Mouse (Mus musculus): ENCODE data around the gene Hmx3.

The Hmx3 gene

DNA sequence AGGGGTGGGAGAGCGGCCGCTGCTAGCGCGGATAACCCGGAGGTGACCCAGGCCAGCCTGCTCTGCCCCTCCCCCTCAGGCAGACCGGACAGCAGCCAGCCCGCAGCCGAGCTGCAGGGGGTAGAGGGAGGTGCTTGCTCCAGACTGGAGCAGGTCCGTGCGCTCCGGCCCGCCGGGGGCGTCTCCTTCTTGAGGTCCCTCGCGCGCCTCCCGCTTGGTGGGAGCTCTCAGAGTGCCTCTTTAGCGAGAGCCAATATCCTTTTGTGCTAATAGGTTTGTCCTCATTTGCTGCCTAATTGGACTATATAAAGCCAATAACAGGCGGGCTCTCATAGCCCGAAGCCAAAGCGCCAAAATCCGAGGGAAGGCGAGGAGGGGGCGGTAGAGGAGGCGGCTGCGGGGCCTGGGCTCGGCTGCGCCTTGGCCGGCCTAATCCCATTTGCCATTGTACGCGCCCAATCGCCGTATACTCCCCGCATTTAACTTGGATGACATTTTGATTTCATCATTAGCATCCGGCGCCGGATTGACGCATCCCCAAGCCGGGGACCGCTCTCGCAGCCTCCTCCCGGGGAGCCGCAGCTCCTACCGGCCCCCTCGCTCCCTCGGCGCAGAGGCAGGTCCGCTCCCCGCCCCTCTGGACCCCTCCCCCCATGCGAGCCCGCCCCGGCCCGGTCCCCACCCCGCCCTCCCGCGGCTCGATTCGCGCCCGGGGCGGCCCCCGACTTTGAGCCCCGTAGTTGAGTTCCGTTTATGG, at the start of gene Hmx3:
Gene Hmx3 (plus strand): TSS at position 753 of the 757 bp plus-strand sequence.
- DNase-seq (ENCODE audit: low spot score) = no peak

DNA sequence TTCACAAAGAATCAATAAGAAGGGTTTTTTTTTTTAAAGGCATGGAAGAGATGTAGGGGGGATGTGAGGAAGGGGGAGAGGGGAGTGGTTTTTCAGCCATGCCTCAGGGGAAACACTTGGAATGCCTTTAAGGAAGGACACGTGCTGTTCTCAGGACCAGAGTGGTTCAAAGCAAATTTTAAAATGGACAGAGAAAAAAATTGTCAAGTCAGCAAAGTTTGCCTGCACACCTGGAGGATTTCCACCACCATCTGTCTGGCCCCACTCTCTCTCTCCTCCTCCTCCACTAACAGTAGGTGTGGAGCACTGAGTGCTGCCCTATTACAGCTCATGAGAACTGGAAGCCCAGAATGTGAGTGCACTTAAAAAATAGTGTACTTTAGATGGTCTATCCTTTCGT, 38.9 kb upstream of the Hmx3 start:
- DNase-seq (ENCODE audit: low spot score) = no peak

DNA sequence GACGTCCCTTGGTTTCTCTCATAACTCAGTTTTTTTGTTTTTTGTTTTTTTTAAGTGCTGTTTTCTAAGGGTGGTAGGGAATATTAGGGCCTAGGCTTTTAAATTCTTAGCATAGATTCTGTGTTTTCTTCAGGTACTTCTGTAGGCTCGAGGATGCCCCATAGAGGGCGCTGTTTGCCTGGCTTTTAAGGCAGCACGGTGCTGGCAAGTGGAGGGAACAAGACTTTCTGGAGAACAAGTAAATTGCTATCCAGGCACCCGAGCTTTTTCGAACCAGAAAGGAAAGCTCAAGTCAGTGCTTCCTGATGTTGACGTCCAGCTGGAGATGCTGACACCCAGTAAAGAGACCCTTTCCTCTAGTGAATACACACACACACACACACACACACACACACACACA, 2.7 kb upstream of the Hmx3 start:
- DNase-seq (ENCODE audit: low spot score) = peak; percentile 56

DNA sequence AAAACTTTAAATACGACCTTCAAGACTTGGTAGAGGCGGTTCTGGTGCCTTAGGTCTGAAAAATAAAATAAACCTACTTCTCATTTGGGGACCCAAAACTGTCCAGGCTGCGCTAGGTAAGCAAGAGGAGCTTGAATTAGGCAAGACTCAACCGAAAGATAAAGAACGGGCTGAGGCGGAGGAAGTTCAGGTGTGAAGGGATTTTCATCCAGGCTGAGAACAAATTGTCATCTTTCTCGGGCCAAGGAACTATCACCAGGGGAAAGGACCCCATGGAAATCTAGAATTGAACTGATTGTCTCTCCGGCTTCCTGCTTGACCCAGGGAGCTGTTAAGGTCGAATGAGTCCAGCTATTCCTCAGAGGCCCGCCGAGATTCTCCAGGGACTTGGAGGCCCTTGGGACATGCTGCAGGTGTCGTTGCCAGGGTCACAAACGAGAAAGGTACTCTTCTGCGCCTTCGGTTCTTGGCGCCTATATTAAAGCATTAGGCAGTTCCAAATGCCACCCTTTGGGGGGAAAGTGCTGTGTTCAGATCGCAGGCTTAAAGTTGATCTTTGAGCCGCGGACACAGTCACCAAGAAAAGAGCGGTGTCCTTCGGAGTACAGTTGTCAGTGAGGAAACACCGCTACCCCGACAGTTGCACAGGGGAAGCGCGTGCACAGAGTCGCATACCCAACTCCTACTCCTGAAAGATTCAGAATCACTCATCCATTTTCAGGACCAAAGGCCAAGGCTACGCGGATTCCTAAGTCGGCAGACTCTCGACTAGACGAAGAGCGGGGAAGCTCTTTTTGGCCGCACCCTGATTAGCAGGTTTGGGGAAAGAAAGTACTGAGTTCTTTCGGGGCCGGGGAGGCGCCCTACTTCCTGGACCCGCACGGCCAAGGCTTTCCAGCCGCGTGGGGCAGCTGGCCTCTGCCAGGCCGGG, 1.2 kb upstream of the Hmx3 start:
- no peak for DNase-seq (ENCODE audit: low spot score)

DNA sequence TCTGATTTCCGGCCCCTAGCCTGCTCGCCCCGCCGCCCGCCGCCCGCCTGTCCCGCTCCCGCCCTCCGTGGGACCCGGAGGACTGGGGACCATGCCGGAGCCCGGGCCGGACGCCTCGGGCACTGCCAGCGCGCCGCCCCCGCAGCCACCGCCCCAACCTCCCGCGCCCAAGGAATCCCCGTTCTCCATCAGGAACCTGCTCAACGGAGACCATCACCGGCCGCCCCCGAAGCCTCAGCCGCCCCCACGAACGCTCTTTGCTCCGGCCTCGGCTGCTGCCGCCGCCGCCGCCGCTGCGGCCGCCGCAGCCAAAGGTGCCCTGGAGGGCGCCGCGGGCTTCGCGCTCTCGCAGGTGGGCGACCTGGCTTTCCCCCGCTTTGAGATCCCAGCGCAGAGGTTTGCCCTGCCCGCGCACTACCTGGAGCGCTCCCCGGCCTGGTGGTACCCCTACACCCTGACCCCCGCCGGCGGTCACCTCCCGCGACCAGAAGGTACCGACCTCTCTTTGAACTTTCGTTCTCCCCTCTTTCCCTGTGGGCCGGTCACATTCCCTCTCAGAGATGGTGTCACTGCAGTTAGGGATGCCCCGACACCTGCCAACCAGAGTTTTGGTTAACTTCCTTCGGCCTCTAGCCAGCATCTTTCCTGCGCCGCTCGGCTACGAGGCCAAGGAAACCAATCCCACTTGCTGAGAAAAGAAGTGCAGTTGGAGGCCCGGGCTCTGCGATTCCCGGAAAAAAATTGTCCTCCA, 380 bp downstream of the Hmx3 start:
- DNase-seq (ENCODE audit: low spot score) = no peak

DNA sequence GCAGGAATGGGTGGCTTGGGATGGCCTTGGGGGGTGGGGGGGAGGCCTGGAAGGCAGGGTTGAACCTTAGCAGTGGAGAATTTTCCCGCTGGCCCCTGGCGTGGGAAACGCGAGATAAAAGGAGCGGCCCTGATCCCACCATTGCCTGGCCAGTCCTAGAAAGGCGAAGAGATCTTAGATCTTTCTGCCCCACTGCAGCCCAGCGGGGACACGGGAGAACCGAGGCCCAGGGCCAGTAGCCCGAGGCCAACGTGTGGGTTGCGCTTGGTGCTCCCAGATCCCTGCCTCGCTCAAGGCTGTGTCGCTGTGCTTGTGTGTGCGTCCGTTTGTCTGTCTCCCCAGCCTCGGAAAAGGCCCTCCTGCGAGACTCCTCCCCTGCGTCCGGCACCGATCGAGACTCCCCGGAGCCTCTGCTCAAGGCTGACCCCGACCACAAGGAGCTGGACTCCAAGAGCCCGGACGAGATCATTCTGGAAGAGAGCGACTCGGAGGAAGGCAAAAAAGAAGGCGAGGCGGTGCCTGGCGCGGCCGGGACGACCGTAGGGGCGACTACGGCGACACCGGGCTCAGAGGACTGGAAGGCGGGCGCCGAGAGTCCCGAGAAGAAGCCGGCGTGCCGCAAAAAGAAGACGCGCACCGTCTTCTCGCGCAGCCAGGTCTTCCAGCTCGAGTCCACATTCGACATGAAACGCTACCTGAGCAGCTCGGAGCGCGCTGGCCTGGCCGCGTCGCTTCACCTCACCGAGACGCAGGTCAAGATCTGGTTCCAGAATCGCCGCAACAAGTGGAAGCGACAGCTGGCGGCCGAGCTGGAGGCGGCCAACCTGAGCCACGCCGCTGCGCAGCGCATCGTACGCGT, 1.2 kb downstream of the Hmx3 start:
- no peak for DNase-seq (ENCODE audit: low spot score)

DNA sequence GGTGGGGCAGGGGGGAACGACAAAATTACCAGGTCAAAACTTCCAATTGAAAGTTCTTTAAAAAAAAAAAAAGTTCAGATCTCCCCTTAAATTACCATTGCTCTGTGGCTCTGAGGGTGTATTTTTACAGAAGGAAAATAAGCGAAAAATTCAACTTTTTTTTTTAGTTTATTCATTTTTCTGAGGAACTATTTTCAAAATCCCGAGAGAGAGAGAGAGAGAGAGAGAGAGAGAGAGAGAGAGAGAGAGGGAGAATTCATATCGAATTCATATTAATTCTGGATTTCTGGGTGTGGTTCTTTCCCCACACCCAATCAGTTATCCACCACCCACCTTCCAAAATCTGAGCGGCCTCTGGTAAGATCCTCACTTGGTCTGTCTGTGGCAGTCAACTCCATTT, 2.2 kb downstream of the Hmx3 start:
- no peak for DNase-seq (ENCODE audit: low spot score)

DNA sequence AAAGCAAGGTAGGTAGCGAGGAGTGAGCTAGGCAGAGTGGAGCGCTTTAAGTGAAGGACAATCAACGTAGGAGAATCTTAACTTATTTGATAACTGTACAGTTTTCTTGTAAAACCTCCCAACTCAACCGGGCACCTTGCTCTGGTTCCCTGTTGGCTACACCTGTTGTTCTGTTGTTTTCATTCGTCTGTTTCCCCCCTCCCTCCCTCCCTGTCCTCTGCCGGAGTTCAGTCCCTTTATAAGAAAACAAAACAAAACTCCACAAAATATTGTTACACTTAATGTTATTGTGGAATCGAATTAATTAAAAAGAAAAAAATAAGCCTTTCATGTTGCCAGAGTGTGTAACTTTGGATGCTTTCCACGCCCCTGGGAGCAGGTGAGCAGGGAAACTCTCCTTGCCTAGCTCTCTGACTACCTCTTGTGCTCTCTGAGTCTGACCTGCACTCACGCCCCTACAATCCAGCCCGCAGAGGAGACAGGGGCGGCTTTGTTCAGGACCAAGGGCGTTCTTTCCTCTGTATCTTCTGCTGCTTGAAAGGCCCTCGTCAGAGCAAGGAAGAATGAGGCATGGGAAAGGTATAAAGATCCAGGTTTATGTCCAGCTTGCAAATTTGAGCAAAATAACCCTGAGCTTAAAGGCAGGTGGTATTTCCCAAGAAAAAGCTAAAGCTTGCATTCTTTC, 3.2 kb downstream of the Hmx3 start:
- DNase-seq (ENCODE audit: low spot score) = no peak

DNA sequence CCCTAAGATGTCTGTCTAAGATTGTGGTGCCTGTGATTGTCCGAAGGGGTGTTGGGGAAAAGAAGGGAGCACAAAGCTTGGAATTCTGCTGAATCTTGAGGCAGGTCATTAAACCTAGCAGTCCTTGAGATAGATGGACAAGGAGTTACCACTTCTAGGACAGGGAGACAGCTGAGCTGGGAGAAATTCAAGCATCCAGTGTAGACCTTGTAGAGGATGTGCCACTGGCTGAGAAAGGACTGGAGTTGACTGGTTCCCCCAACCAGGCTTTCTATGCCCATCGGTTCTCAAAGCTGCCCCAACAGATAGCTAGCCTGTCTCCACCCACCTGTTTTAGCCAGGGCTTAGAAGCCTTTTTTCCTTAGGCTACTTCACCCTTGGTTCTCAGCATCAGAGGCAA, 3.8 kb downstream of the Hmx3 start:
- no peak for DNase-seq (ENCODE audit: low spot score)

DNA sequence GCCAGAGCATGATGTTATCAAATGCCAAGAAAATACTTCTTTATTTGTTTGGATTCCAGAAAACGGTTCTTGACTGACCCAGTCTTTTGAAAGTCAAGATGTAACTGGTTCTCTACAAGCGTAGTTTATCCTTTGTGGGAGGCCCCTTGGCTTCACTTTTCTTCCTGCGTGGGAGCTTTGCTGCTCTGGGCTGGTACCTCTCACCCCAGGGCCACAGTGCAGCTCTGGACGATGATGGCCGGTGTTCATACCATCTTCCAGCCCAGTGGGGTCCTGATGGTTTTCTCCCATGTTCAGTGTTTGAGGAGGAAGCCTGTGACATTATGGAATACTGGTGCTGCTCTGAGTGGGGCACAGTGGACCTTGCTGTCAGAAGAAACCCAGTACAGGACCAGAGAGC, 4.8 kb downstream of the Hmx3 start:
- DNase-seq (ENCODE audit: low spot score) = no peak

DNA sequence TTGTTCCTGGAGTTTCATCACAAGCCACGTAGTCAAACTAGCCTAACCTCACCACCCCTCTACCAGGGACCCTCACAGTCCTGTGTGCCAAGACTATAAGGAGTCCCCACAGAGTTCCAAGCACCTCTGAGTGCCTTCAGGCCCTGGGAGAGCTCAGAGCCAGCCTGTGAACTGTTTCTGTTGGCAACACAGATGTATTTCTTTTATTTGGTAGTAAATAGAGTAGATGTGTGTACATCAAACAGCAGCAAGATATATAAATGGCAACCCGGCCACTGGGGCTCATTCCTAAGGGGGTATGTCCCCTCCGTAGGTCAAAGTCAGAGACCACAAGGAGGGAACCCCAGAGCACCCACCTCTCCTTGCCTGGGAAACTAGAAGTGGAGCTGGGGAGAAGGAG, 5.8 kb downstream of the Hmx3 start, which contains the start of gene Hmx2:
Gene Hmx2 (plus strand): TSS at position 301 of the 400 bp plus-strand sequence.
- DNase-seq (ENCODE audit: low spot score) = no peak

DNA sequence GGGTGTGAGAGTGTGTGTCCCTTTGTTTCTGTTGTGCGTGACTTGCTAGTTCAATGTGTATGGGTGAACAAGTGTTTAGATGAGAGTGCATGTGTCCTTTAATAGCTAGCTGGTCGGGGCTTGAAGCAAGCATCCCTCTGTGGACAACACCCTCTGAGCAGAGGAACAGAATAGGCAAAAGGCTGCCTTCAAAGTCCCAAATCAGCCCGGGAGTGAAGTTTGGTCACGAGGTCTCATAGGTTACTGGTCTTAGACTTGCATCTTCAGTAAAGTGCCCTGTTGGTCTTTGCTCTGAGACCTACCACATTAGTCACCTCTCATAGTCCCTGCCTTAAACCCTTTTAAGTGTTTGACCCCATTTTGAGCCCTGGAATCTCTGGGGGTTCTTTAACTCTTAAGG, 8.8 kb downstream of the Hmx3 start:
- no peak for DNase-seq (ENCODE audit: low spot score)

DNA sequence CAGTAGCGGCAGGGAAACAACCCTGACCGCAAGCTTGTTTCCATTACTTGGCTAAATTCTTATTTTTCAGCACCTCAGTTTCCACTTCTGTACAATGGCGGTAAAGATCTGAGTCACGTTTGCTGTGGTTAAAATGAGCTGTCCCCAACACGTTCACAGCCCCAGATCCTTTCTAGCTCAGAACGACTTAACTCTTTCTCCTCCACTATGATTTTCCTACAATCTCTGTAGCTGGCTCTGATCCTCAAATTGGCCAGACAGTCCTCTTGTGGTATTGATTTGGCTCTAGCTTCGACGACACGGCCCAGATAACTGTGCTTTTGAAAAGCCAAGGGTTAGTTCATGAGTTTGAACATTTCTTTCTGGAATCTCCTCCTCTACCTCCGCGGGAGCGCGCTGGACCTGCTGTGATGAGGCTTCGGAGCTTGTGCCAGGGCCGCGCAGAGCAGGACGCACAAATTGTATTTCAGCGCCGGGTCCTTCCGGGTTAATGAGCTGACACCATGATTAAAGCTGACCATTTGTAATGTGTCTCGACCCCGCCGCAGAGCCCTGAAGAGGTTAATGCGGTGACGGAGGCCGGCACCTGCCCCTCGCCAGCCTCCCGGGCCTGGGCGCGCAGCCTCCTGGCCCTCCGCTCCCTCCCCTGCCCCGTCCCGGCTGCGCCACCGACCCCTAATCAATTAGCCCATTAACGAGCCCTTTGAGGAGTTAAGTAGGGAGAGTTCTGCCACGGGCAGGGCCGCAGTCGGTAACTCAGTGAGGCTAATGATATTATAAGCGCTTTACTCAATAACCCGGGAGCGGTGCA, 9.5 kb downstream of the Hmx3 start:
- DNase-seq (ENCODE audit: low spot score) = no peak

DNA sequence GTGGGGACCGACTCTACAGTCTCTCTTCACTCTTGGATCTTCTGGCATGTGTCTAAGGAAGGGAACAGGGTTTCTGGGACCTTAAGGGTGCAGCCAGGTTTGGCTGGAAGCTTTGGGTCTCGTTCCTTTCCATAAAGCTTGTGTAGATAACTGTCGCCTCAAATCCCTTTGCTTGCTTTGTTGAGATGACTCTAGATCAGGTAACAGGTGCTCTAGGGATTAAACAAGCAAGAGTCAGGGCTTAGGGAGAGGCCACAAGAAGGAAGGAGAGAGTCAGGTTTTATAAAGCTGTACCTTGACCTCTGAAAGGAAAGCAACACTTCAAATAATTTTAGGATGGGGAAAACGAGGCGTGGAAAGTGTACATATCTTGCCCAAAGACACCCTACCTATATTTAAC, 10.1 kb downstream of the Hmx3 start:
- no peak for DNase-seq (ENCODE audit: low spot score)

DNA sequence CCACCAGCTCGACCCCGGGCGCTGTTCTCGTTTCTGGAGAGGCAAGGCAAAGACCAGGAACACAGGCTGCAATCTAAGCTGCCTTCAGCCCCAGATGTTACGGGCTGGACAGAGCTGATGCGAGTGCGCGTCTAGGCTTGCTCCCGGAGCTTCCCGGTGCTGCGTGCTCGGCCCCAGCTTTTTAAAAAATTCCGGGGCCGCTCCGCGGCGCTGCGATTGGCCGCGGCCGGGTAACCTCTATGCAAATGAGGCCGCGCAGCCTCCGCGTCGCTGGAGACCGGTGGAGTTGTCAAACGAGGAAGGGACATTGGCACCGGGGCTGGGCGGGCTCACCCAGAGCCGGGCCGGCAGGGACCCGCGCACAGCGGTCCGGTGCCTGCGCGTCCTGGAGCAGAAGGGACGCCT, 11.1 kb downstream of the Hmx3 start:
- no peak for DNase-seq (ENCODE audit: low spot score)

DNA sequence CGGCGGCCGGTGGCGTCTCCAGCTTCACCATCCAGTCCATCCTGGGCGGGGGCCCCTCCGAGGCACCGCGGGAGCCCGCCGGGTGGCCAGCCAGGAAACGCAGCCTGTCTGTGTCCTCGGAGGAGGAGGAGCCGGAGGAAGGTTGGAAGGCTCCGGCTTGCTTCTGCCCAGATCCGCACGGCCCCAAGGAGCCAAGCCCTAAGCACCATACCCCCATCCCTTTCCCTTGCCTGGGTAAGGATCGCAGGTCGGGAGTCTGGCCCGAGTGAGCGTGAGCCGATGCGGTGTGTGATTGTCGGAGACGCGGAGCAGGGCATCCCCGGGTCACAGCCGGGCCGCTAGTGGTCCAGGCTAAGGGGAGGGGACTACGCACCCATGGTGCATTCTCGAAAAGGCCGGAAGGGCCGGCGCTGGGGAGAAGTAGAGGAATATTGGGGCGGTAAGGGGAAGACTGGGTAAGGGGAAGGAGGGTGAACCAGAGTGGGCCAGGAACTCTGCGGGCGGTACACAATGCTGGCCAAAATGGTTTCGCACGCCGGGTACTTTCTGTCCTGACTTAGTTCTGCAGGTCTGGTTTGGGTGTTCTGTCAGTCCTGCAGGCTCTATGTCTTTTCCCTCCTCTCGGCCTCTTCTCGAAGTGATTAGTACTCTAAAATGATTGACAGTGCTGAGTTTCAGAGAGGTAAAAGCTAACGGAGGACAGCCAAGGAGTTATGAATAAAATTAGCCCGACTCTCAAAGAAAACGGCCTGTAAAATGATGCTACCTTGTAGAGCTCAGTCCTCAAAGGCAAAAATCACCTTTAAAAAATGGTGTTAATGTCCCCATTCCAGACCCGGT, 11.9 kb downstream of the Hmx3 start:
- DNase-seq (ENCODE audit: low spot score) = no peak

DNA sequence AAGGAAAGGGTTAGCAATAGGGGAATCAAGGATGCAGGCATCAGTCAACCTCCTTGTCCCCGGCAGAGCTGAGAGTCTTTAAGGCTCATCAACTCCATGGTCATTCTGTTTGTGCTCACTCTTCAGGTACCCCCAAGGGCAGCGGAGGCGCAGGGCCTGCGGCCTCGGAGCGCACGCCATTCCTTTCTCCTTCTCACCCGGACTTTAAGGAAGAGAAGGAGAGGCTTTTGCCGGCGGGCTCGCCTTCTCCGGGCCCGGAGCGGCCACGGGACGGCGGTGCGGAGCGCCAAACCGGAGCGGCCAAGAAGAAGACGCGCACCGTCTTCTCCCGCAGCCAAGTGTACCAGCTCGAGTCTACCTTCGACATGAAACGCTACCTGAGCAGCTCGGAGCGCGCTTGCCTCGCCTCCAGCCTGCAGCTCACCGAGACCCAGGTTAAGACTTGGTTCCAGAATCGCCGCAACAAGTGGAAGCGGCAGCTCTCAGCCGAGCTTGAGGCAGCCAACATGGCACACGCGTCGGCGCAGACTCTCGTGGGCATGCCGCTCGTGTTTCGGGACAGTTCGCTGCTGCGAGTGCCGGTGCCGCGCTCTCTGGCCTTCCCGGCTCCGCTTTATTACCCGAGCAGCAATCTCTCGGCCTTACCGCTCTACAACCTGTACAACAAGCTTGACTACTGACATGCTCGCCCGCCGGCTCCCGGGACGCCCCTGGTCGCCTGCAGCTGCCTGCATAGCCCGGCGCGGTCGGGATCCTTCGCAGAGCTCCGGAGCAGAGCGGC, 12.8 kb downstream of the Hmx3 start:
- no peak for DNase-seq (ENCODE audit: low spot score)

DNA sequence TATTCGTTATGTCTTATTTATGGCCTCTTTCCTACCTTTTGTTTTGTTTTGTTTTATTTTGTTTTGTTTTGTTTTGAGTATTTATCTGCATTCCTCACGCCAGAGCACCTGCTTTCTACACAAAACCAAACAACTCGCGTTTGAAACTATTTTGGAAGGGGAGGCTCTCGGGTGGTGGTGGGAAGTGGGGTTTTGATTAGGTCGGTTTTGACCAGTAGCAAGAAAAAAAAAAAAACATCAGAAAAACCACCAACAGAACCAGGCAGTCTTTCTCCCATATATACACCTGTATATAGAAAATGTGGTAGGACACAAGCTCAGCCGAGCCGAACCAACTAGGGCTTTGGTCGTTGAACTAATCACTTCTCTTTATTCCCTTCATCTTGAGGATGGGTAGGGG, 13.4 kb downstream of the Hmx3 start:
- DNase-seq (ENCODE audit: low spot score) = no peak
